Mouse (Mus musculus): ENCODE results near the gene Mybphl. TPM values are rescaled to one million over a fixed set of nuclear protein-coding genes. Genes with fewer than 3 reads are reported as not detected.

Mybphl gene
- total and polyA plus RNA-seq, 2 experiments from 2014 or later, result 49.3 to 90.0 TPM

GRCm38 (mm10) chr3:108402528-108402920 lies 37.8 kb downstream of the Mybphl start:
- DNase-seq (ENCODE audit: low spot score) (no peak), ATAC-seq (ENCODE audit: insufficient read depth, low read depth) (no peak)
- Histone ChIP-seq H3K4me3 (ENCODE audit: low read depth, low read length) (no peak overlapping the region), H3K36me3 (replicated peaks; ENCODE audit: control insufficient read depth, insufficient read depth, low read length) (no peaks in the 10 kb centered on the region), H3K9me3 (replicated peaks; ENCODE audit: control insufficient read depth, low read length) (no peaks in the 10 kb centered on the region), H3K27ac (ENCODE audit: low read depth) (no peak overlapping the region), H3K9ac (replicated peaks; ENCODE audit: low read depth, low read length) (no peak overlapping the region), H3K4me2 (ENCODE audit: low read depth, low read length) (no peak overlapping the region), H3K27me3 (ENCODE audit: control insufficient read depth, insufficient read depth, low read length) (no peaks in the 10 kb centered on the region), H3K4me1 (ENCODE audit: control insufficient read depth, insufficient read depth) (no peaks in the 10 kb centered on the region)
- TF ChIP-seq CTCF (IDR thresholded peaks at IDR 0.05; ENCODE audit: low read depth), result no peak
- no peak for TF ChIP-seq EP300 (IDR thresholded peaks at IDR 0.05; ENCODE audit: low read depth)
- 92% methylated on average over 15 of the region's 15 CpGs for WGBS

- TF ChIP-seq EP300 (IDR thresholded peaks at IDR 0.05; ENCODE audit: low read depth) (no peak), CTCF (IDR thresholded peaks at IDR 0.05; ENCODE audit: low read depth) (no peak)
Measured at GRCm38 (mm10) chr3:108405536-108406305, 41.0 kb downstream of the Mybphl start.

GRCm38 (mm10) chr3:108406306-108406885 lies 41.7 kb downstream of the Mybphl start:
- no peak overlapping the region for H3K4me2 ChIP-seq (ENCODE audit: low read depth, low read length)
- DNase-seq (ENCODE audit: low spot score) (no peak), ATAC-seq (ENCODE audit: insufficient read depth, low read depth) (no peak)
- H3K4me3 ChIP-seq (ENCODE audit: low read depth, low read length), result no peak overlapping the region
- H3K36me3 ChIP-seq (replicated peaks; ENCODE audit: control insufficient read depth, insufficient read depth, low read length), result no peaks in the 10 kb centered on the region
- H3K9ac ChIP-seq (replicated peaks; ENCODE audit: low read depth, low read length), result no peak overlapping the region
- H3K27me3 ChIP-seq (ENCODE audit: control insufficient read depth, insufficient read depth, low read length), result no peaks in the 10 kb centered on the region
- no peaks in the 10 kb centered on the region for H3K9me3 ChIP-seq (replicated peaks; ENCODE audit: control insufficient read depth, low read length)
- 85% methylated on average over 24 of the region's 24 CpGs for WGBS
- TF ChIP-seq CTCF (IDR thresholded peaks at IDR 0.05; ENCODE audit: low read depth), result no peak
- TF ChIP-seq EP300 (IDR thresholded peaks at IDR 0.05; ENCODE audit: low read depth), result no peak
- H3K4me1 ChIP-seq (ENCODE audit: control insufficient read depth, insufficient read depth), result no peaks in the 10 kb centered on the region
- H3K27ac ChIP-seq (ENCODE audit: low read depth), result no peak overlapping the region

More at GRCm38 (mm10) chr3:108405536-108406305, 41.0 kb downstream of the Mybphl start:
- H3K36me3 ChIP-seq (replicated peaks; ENCODE audit: control insufficient read depth, insufficient read depth, low read length), result no peaks in the 10 kb centered on the region
- no peak overlapping the region for H3K4me3 ChIP-seq (ENCODE audit: low read depth, low read length)
- no peak overlapping the region for H3K9ac ChIP-seq (replicated peaks; ENCODE audit: low read depth, low read length)
- 53% methylated on average over 14 of the region's 14 CpGs for whole genome bisulfite sequencing
- DNase-seq (ENCODE audit: low spot score) (no peak), ATAC-seq (ENCODE audit: insufficient read depth, low read depth) (no peak)
- no peaks in the 10 kb centered on the region for H3K27me3 ChIP-seq (ENCODE audit: control insufficient read depth, insufficient read depth, low read length)
- H3K4me2 ChIP-seq (ENCODE audit: low read depth, low read length), result no peak overlapping the region
- H3K27ac ChIP-seq (ENCODE audit: low read depth), result no peak overlapping the region
- H3K9me3 ChIP-seq (replicated peaks; ENCODE audit: control insufficient read depth, low read length), result no peaks in the 10 kb centered on the region
- no peaks in the 10 kb centered on the region for H3K4me1 ChIP-seq (ENCODE audit: control insufficient read depth, insufficient read depth)

GRCm38 (mm10) chr3:108408517-108409008 lies 43.9 kb downstream of the Mybphl start:
- Histone ChIP-seq H3K27ac (ENCODE audit: low read depth) (no peak overlapping the region), H3K4me3 (ENCODE audit: low read depth, low read length) (no peak overlapping the region), H3K4me2 (ENCODE audit: low read depth, low read length) (no peak overlapping the region), H3K9me3 (replicated peaks; ENCODE audit: control insufficient read depth, low read length) (0 out of 2 replicates have a peak, but pooled peaks cover 1% of the 10 kb centered on the region), H3K9ac (replicated peaks; ENCODE audit: low read depth, low read length) (no peak overlapping the region), H3K27me3 (ENCODE audit: control insufficient read depth, insufficient read depth, low read length) (no peaks in the 10 kb centered on the region), H3K4me1 (ENCODE audit: control insufficient read depth, insufficient read depth) (no peaks in the 10 kb centered on the region), H3K36me3 (replicated peaks; ENCODE audit: control insufficient read depth, insufficient read depth, low read length) (no peaks in the 10 kb centered on the region; the same call in 1 of the 2 replicates)
- no peak for TF ChIP-seq CTCF (IDR thresholded peaks at IDR 0.05; ENCODE audit: low read depth)
- TF ChIP-seq EP300 (IDR thresholded peaks at IDR 0.05; ENCODE audit: low read depth), result no peak
- DNase-seq (ENCODE audit: low spot score), result no peak
- WGBS, result 84% methylated on average over 8 of the region's 8 CpGs
- ATAC-seq (ENCODE audit: insufficient read depth, low read depth), result no peak

- H3K9ac ChIP-seq (replicated peaks; ENCODE audit: low read depth, low read length), result no peak overlapping the region
- no peak for DNase-seq (ENCODE audit: low spot score)
- no peaks in the 10 kb centered on the region for H3K4me1 ChIP-seq (ENCODE audit: control insufficient read depth, insufficient read depth)
- no peaks in the 10 kb centered on the region; the same call in 1 of the 2 replicates for H3K36me3 ChIP-seq (replicated peaks; ENCODE audit: control insufficient read depth, insufficient read depth, low read length)
- ATAC-seq (ENCODE audit: insufficient read depth, low read depth), result no peak
- no peak overlapping the region for H3K27ac ChIP-seq (ENCODE audit: low read depth)
- 0 out of 2 replicates have a peak, but pooled peaks cover 10% of the 10 kb centered on the region for H3K9me3 ChIP-seq (replicated peaks; ENCODE audit: control insufficient read depth, low read length)
- H3K4me2 ChIP-seq (ENCODE audit: low read depth, low read length), result no peak overlapping the region
- WGBS, result 69% methylated on average over 8 of the region's 8 CpGs
- H3K27me3 ChIP-seq (ENCODE audit: control insufficient read depth, insufficient read depth, low read length), result 0 out of 2 replicates have a peak, but pooled peaks cover 2% of the 10 kb centered on the region
- H3K4me3 ChIP-seq (ENCODE audit: low read depth, low read length), result no peak overlapping the region
- no peak for TF ChIP-seq EP300 (IDR thresholded peaks at IDR 0.05; ENCODE audit: low read depth)
- TF ChIP-seq CTCF (IDR thresholded peaks at IDR 0.05; ENCODE audit: low read depth), result no peak
Measured at GRCm38 (mm10) chr3:108409656-108410358, 45.1 kb downstream of the Mybphl start.
